Mouse (Mus musculus) gastrocnemius, postnatal 14 days (tissue): ENCODE results near the gene Itgb3. TPM values are rescaled to one million over a fixed set of nuclear protein-coding genes. Genes with fewer than 3 reads are reported as not detected.

Source experiments
- DNase-seq: peaks from one replicate; pipeline ENCODE4 v3.0.0; 2021; ENCODE audit warnings: mixed read lengths
- intact Hi-C: fragments of 180-260 bp; cut with DNase I; formaldehyde crosslinking; loops from one replicate; pipeline ENCODE4 v1.15.1; 2025; ENCODE audit warnings: low total_unique reads
- total RNA-seq, 2 experiments: library from RNA; stranded (reverse); gene quantifications; 2 replicates each; pipeline ENCODE4 v1.2.3; 2021

Itgb3 gene
- total RNA-seq, 2 experiments from 2014 or later = 2.2 to 4.0 TPM

DNA sequence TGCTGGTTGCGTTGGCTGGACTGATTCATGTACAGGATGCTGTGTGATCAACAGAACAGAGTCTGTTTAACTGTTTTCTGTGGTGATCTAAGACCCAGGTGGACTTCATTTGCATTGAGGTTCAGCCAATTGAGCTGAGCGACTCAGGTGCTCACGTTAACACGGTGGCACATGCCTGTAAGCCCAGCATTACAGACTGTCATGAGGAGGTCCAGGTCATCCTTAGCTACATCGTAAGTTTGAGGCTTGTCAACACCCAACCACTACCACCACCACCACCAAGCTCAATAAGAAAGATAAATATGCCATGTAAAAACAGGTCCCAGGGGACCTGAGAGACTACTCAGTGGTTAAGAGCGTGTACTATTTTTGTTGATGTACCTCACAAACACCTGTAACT, 37.6 kb downstream of the Itgb3 start:
- intact Hi-C loops = no loop called here

DNA sequence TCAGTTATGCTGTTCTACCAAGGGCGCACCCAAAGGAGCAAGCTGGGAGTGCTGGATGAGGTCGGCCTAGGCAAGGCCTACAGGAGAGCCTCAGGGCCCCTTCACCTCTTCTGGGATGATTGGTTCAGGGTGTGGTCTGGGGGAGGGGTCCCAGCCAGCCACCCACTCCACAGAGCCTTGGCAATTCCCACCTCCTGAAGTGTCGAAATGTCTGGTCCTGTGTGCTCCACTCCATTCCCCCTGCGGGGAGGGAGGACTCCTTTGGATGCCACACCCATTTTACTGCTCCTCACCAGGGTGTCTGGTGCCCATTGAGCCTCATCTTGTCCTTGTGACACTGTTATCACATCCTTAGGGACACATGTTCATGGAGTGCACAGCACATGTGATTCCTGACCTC, 38.4 kb downstream of the Itgb3 start:
- intact Hi-C loops = no loop called here

More for the DNA sequence above, 37.6 kb downstream of the Itgb3 start:
- no peak for DNase-seq

DNA sequence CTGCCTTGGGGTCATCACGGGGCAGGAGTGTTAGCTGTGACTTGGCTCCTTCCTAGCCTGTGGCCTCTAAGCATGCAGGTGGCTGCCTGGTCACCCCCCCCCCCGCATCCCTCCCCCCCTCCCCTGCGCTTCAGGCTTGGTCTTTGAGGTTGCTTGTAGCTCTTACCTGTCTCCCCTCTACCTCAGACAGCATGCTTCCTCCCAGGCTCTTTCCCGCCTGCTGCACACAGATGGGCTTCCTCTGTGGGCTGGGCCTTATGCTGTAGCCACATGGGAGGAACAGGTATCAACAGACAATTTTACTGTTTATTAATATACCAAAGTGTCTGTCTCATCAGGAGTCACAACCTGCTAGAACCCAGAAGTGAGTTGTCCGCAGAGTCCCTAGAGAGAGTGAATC, 38.8 kb downstream of the Itgb3 start:
- intact Hi-C loops = no loop called here
- no peak for DNase-seq

More for the DNA sequence above, 38.4 kb downstream of the Itgb3 start:
- no peak for DNase-seq

DNA sequence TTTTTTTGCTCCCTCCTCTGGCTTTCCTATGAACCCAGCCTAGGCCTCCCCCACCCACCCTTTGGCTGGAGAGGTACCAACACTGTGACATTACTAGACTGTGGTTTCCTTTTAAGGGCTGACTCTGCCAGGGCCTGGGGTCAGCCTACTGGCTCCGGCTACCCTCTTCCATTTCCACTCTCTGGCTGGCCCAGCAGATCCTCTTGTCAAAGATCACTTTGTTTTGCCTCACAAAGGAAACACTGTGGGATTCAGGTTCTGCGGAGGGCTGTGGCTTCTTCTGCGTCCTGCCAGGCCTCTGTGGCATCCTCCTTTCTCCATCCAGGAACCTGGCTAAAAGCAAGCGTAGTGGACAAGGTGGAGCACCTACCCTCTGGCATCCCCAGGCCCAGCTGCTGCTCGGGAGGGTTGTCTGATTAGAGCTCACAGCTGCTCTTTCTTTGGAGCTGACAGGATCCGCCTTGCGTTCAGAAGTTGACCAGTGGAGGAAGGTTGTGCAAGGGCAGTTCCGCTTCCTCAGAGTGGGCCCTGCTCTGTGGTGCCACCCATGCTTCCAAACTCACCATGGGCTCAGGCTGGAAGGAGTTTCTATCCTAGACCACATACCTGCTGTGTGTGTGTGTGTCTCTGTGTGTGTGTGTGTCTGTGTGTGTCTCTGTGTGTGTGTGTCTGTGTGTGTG, 39.5 kb downstream of the Itgb3 start:
- DNase-seq = no peak
- intact Hi-C loops = no loop called here

DNA sequence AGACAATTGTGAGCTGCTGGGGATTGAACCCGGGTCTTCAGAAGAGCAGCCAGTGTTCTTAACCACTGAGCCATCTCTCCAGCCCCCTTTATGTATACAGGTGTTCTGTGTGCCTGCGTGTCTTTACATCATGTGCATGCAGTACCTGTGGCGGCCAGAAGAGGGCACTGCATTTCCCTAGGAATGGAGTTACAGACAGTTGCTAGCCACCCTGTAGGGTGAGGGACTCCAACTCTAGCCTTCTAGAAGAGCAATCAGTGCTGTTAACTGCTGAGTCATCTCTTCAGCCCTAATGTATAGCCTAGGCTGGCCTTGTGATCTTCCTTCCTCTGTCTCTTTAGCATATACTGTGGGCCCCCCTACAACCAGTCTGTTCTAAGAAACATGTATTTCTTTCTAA, 40.8 kb downstream of the Itgb3 start:
- intact Hi-C loops = no loop called here

DNA sequence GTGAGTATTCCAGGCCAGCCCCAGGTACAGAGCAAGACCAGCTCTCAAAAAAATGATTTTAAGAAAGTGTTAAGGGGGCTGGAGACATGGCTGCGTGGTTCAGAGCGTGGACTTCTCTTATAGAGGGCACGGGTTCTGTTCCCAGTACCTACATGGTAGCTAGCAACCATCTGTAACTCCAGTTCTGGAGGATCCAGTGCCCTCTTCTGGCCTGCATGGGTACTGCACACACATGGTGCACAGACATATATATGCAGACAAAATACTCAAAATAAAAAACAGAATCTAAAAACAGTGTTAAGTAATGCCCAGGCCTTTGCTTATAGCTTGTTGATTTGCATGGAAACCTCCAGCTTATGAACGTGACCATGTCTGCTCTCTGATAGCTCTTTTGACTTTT, 52.8 kb downstream of the Itgb3 start:
- intact Hi-C loops = no loop called here
- no peak for DNase-seq

More for the DNA sequence above, 40.8 kb downstream of the Itgb3 start:
- DNase-seq = no peak

DNA sequence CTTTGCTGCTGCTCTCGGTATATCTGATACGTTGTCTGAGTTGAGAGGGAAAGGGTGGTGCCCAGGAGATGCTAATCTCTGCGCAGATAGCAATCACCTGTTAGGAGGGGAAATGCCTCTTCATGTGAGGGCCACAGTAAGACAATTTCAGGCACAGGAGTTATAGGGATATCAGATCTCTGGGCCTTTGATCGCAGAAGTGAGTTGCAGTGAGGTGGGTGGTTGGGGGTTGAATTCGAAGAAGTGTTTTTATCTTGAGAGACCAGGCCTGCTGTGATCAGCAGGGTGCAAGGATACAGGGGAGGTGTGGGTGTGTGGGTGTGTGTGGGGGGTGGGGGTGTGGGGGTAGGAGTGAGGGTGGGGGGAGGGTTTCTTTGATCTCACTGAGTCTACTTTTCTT, 53.3 kb downstream of the Itgb3 start:
- intact Hi-C loops = no loop called here
- no peak for DNase-seq

DNA sequence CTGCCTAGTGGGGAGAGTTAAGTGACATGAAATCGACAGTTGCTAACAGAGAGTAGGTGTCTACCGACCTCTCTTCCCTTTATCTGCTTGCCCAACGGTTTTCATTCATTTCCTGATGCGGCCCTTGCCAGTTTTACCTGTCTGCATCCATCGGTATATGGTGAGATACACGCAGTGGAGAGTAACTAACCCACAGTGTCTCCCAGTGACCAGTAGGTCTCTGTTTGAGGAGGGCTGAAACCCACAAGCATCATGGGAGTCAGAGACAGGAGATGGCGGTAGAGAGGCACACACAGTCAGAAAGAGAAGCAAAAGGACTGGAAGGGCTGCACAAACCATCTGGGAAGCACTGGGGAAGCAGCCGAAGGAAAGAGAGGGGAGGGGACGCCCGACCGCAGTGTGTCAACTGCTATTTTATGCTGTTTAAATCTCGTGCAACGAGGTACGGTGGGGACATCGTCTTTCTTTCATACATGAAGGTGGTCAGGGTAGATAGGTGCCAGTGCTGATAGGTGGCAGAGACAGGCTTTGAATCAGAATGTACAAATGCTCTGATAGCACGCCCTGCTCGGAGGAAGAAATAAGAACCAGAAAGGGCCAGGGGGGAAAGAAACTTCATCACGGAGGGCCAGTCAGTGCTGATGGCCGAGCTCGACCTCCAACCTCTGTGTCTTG, 53.9 kb downstream of the Itgb3 start:
- intact Hi-C loops = no loop called here
- DNase-seq = no peak

DNA sequence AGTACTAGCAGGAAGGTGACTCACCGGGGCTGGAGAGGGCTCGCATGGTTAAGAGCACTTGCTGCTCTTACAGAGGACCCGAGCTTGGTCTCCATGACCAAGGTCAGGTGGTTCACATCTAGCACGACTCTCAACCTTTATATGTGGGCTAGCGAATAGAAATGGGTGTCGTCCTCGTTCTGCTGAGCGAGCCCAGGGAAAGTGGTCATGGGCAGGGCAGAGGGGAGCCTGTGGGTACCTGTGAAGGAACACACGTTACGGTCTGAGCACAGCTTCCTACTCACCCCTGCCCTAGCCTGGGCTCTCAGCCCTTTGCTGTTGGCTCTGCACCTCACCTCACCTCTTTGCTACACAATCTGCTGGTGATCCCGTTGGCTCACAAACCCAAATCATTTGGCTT, 54.8 kb downstream of the Itgb3 start:
- no peak for DNase-seq
- intact Hi-C loops = no loop called here

DNA sequence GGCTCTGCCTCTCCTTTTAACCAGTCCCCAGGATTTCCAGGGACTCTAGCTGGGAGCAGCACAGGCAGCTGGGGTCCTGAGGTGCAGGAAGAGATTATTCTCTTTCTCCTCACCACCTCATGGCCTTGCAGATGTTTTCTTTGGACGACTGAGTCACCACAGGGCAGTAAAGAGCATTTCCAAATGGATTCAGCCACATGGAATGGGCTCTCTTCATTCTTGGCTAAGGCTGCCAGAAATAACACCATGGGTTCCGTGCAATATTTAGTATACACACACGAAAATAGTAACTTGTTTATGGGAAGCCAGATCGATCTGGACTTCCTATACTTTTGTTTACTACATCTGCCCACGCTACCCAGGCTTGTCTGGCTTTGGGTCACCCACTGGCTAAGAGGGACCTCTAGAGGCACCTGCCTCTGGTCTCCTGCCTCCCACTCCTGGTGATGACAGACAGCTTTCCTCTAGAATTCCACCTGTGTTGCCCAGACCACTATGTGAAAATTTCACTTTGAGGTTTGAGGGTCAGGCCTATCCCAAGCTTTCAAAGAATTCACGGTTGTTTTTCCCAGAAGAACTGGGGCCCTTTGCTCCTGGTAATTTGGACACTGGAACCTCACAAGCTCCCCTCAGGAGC, 55.6 kb downstream of the Itgb3 start:
- DNase-seq = no peak
- intact Hi-C loops = no loop called here

DNA sequence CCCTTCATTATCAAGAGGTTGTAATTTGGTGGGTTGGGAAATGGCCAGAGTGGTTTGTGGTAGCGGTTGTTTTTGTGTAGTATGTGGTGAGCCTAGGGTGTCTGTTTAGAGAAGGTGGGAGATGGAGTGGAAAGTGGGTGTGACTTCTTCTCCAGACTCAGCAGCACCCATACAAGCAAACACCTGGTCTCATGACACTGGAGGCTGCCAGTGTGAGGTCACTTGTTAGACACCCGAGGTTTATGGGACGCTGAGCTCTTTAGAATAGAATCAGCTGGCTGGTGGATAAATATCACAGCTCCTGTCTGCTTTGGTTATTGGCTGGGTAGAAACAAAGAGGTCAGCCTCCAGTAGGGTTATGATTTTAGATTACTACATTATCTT, 56.1 kb downstream of the Itgb3 start:
- intact Hi-C loops = no loop called here
- no peak for DNase-seq

DNA sequence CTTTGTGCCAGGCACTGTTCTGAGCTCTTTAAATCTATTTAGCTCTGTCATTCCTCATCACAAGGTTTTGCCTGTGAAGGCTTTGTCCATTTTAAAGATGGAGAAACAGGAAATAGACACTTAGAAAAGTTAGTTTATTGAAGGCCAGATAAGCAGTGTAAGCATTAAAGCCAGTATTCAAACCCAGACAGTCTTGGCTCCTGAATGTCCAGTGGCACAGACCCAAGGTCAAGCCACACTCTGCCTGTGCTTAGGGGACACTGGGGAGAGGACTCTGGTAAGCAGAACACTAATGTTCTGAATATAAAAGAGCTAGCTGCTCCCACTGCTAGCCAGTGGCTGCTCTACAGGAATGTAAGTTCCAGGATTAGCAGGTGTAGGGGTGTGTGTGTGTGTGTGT, 56.6 kb downstream of the Itgb3 start:
- intact Hi-C loops = no loop called here
- DNase-seq = no peak

DNA sequence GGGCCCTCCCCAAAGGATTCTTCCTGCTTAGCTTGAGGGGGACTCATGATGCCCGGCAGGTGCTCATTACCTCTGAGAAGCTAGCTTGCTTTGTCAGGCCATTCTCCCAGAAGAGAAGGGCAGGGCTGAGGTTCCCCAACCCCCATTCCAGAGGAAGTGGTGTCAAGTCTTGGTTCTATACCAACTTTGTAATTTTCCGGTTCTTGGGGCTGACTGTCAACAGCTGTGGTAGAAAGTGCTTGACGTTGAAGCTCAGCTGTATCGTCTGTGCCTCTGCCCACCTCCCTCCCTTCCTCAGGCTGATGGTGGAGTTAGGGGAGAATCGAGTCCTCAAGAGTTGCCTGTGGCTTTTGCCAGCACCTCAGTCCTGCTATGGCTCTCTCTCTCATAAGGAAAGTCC, 59.6 kb downstream of the Itgb3 start:
- intact Hi-C loops = no loop called here
- no peak for DNase-seq

DNA sequence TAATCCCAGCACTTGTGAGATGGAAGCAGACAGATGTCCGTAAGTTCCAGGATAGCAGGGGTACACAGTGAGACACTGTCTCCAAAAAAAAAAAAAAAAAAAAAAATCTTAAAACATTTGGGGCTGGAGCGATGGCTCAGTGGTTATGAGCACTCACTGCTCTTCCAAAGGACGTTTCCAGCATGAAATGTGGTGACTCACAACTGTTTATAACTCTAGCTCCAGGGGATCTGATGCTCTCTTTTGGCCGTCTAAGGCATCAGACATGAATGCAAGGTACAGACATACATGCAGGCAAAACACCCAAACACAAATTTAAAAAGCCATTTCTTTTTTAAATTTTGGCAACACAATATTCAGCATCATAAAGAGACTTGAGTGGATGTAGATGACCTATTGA, 65.6 kb downstream of the Itgb3 start:
- DNase-seq = no peak
- intact Hi-C loops = no loop called here

DNA sequence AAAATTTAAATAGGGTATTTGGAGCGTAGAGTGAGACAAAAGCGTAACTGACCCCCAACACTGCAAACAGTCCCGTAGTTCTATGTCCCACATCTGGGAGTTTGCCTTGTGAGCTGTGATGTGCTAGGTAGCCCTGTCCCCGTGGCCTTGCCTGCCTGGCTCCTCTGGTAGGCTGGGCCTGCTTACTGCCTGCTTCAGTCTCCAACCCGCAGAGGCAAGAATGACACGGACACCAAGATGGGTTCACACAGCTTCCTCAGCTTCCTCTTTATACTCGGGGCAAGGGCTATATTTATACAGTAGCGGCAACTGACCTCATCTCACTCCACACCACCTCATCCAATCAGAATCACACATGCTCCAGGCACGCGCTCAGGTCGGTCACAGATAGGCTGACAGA, 67.0 kb downstream of the Itgb3 start:
- DNase-seq = no peak

DNA sequence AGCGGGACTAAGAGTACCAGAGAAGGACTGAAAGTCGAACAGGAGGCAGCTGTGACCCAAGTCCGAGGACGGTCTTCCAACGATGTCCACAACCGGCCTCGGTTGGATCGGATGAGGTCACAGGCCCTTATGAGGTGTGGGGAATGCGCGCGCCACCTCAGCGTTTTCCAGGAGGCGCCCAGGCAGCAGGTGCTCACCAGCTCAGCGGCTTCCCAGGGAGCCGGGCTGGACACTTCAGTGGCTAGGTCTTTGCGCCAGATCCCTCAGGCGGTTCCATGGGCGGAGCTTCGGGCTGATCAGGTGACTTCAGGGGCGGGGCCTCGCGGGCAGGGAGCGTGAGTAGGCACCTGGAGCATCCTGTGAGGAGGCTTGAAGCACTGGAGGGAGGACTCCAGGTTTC, 77.7 kb downstream of the Itgb3 start, which contains the start of gene Gm11639:
TSS of gene Gm11639 (plus strand) at position 160 of the 400 bp plus-strand sequence.
- intact Hi-C loops = no loop called here
- no peak for DNase-seq

More for the DNA sequence above, 67.0 kb downstream of the Itgb3 start:
- intact Hi-C loops = no loop called here

DNA sequence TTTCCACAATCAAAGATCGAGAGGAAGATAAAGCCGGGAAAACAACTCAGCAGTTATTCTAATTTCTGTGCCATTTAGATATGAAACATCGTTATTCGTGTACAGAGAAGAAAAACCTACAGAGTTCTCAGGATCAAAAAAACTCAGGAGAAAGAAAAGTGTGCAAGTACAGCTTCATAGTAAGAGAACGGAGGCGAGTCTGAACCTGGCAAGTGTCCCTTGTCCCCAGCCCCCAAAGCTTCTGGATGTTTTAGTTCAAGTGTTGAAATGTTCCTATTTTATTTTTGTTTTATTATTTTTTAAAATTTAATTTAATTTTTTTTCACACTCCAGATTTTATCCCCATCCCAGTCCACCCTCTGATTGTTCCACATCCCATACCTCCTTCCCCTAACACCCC, 85.4 kb downstream of the Itgb3 start:
- DNase-seq = no peak
- intact Hi-C loops = no loop called here

DNA sequence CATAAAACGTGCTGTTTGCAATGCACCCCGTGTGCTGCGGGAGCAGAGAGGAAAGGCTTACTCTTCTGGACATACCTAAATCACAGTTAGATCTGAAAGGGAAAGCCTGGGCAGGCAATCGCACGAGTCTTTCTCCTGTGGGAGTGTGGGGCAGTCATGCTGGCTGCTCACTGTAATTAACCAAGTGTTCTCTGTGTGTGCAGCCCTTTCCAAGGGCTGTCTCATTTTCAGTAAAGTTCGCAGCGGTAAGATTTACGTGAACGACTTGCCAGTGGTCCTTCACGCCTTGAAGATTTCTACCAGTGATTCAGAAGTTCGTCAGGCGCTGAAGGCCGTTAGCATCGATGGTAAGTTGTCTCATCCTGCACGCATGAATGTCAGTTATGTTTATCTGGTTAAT, 96.3 kb downstream of the Itgb3 start:
- intact Hi-C loops = no loop called here

DNA sequence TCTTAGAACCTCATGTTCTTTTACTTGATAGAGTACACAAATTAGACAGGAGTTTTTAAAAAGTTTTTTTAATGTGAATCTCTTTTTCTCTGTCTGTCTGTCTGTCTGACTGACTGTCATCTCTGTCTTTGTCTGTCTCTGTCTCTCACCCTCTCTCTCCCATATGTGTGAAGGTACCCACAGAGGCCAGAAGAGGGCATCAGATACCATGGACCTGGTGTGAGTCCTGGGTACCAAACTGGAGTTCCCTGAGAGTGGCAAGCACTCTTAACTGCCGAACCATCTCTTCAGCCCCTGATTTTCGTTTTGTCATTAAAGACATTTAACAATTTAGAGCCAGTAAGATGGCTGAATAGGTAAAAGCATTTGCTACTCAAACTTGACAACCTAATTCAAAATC, 99.3 kb downstream of the Itgb3 start:
- DNase-seq = no peak
- intact Hi-C loops = no loop called here

More for the DNA sequence above, 96.3 kb downstream of the Itgb3 start:
- no peak for DNase-seq
